Mouse (Mus musculus) T-helper 2 cell (primary cell): ENCODE measurements around the gene Fam214a.

Source experiments
- in situ Hi-C: fragments of 300-600 bp; cut with MboI, MseI; formaldehyde crosslinking; loops from one replicate; pipeline ENCODE4 v1.15.1; 2025; ENCODE audit warnings: high pct_unique_total_duplicates

Fam214a gene

DNA sequence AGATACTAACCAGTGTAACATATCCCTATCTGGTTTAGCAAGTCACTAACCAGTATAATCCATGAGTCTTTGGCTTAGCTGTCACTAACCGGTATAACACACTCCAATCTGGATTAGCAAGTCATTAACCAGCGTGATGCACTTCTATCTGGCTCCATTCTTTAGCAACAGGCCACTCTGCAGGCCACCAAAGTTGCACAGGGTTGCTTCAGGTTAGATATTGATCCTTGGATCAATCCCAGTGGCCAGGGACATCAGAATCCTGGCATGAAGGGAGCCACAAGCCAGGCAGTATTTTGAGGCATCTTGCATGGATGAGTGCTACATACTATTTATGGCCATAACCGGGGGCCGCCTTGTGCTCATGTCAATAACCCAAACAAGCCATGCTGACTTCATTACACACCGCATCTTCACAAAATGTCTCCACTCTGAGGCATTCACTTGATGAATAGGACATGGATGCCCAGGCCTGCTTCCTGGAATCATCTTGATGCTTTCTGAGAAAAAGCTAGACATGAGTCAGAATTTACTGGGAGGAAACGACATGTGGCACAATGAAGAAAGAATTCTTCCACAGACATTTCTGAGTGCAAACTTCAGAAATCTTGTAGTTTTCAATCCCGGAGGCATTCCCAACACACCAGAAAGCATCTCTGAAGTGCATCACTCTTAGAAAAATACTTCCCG is 5.8 kb upstream of the Fam214a start:
- in situ Hi-C loops: loop anchor here (10.0 kb wide), 1 partner anchor 1612 kb away; no protein-coding TSS in a partner anchor

DNA sequence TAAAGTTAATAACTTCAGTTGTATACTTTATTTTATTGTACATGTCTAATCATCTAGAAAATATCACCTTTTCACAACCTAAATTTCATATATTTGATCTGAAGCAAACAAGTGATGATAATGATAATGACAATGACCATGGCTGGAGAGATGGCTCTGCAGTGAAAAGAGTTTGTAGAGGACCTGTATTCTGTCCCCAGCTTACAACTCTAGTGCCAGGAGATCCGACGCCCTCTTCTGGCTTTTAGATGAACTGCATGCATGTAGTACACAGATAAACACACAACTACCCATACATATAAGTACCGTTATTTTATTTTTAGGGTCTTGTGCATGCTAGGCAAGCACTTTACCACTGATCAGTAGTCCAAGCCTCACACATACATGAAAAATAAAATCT is 1.2 kb upstream of the Fam214a start:
- in situ Hi-C loops: loop anchor here (10.0 kb wide), 1 partner anchor 1827 kb away; no protein-coding TSS in a partner anchor

DNA sequence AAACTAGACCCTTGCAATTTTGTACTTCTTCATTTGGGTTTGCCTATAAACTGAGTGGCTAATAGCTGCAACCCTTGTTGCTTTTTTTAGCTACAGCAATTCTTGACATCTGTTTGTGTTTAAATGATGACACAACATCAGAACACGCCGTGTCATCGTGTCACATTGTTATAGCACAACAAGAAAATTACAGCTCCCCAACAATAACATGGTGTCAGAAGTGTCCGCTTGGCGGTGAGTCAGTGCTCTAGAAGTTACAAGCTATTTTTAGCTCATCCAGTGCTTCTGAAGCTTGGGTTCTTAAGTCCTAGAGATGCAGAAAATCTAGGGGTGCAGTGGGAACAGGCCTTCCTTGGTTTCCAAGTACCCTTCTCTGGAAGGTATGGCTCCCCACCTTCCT is 578 bp upstream of the Fam214a start:
- in situ Hi-C loops: loop anchor here (10.0 kb wide), 1 partner anchor 1827 kb away; no protein-coding TSS in a partner anchor

DNA sequence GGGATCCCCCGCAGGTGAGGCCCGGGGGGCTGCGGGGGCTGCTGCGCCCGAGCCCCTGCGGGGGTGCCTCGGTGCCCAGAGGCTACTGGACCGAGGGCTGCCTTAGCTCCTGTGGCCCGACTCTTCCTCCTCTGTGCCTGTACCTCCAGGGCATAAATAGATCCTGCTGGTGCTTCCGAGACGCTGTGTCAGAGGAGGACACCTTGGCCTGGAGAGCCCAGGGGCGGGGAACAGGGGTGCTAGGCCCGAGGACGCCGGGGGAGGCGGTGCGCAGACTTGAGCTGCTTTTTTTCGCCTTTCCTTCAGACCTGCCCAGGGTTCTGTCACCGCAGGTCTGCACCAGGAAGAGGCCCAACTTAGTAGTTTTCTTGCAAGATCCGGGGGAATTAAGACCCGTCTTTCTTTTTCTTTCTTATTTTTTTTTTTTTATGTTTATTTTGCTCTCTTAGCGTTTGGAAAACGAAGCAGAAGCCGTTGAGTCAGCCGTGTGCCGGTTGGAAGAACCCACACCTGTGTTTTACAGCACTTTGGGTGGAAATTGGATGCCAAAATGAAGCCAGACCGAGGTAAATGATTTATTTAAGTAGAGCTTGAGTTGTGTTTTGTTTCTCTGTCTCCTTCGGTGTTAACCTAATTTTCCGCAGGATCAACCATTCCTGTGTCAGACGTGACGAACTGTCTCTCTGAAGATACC is 728 bp downstream of the Fam214a start:
- in situ Hi-C loops: loop anchor here (10.0 kb wide), 1 partner anchor 1829 kb away; no protein-coding TSS in a partner anchor

DNA sequence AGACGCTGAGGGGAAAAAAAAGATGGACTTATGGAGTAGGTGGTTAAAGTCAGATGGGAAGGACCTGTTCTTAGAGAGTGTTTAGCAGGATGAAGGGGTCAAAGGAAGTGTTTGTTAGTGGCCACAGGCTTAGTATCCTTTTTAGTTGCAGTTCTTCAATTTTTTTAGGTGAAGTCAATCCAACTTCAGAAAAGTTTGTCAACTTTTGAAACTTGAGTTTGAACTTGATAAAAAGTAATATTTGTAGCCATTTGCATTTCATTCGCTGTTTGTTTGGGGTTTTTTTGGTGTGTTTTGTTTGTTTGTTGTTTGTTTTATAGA is 1.2 kb downstream of the Fam214a start:
- in situ Hi-C loops: loop anchor here (10.0 kb wide), 1 partner anchor 1829 kb away; no protein-coding TSS in a partner anchor

DNA sequence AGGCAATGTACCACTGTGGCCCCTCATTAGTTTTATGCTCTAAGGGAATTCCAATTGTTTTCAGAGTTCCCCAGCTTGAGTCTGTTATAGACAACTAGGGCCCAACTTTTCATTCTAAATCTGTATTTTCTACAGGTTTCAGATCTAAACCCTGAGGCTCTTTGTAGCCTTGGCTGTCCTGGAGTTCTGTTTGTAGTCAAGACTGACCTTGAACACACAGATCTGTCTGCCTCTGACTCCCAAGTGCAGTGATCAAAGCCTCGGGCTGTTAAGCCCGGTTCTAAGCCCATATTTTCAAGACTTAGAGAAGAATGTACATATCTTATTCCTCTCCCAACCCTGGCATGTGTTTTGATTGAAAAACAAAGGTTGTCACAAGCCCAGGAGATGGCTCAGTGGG is 1.7 kb downstream of the Fam214a start:
- in situ Hi-C loops: loop anchor here (10.0 kb wide), 1 partner anchor 1830 kb away; no protein-coding TSS in a partner anchor

DNA sequence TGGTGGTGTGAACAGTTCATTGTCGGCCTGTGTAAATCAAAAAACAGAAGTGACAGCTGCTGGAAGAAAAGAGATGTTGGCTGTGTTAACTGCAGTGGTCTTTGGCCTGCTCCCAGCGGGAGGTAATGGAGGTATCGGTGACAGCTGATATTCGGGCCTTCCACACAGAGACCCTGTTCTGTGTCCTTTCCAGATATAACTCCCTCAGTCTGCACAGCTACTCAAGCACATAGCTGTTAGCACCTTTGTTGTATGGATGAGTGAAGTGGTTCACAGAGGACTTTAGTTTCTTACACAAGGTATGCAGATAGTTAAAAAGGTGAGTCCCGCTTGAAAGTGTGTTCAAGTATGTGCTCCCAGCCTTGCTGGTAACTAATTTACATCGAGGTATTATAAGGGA is 7.9 kb downstream of the Fam214a start:
- in situ Hi-C loops: no loop called here

DNA sequence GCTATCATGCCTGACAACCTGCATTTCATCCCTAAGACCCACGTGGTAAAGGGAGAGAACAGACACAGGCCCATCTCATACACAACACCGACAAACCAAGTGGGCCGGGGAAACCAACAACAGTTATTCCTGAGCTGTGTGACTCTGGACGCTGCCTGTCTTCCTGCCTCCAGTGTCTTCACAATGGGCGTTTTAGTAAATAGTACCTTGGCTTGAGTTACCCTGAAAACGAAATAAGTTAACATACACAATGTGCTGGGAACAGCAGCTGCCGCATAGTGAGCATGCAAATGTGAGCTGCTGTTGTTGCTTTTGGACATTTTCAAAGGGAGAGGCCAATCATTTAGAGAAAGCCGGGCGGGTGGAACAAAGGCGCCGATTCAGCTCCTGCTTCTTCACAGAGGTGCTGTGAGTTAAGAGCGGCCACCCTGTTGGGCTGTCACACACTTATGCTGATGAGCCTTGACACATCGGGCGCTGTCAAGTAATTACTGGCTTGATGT is 8.4 kb downstream of the Fam214a start:
- in situ Hi-C loops: no loop called here

DNA sequence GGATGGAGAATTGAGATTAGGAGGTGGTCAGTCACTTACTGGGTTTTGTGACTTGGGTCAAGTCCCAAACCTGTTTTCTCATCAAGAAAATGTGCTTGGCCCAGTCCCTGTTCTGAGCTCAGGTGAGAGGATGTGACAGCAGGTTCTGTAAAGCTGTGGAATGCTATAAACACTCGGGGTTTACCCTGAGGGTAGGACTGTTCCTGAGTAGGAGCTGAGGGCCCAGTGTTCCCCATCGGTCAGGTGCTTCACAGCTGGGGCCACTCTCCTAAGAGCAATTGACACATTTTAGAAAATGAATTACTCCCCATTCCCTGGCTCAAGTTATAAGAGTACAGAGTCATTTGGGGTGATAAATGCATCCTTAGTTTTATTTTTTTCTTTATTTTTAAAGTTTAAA is 11.3 kb downstream of the Fam214a start:
- in situ Hi-C loops: no loop called here

DNA sequence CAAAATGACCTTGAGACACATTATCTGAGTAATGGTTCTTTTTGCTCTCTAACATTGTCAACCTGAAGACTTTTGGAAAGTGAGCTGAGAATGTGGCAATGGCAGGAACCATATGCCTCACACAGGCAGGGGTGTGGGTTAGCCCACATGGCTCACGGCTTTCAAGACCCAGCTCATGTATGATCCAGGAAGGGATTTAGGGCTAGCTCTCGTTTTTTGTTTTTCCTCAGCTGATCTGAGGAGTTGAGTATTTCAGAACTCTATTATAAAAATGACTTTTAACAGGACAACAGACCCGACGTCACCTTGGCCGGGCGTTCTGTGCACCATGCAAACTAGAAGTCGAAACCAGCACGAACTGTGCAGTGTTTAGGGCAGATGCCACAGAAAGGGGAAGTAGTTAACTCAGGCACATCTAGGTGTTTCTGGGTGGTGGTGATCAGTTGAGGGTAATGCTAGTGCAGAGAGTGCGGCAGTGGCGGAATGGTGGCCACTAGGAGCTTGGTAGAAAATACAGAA is 12.2 kb downstream of the Fam214a start:
- in situ Hi-C loops: no loop called here

DNA sequence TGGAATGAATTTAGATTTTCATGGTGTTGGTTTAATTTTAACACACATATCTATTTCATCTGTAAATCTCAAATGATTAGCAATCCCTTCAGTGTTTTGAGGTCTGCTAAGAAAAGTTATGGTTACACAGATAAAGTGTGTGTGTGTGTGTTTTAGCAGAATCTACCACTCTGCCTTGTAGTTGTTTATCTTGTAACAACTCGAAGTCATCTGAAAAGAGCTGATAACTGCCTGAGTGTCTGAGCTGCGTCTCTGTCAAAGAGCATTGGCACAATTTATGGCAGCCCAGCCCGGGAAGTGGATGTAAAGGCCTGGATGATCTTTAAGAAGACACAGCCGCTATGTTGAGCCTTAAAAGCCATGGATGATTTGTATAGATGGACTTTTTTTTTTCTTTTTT is 13.5 kb downstream of the Fam214a start:
- in situ Hi-C loops: no loop called here

DNA sequence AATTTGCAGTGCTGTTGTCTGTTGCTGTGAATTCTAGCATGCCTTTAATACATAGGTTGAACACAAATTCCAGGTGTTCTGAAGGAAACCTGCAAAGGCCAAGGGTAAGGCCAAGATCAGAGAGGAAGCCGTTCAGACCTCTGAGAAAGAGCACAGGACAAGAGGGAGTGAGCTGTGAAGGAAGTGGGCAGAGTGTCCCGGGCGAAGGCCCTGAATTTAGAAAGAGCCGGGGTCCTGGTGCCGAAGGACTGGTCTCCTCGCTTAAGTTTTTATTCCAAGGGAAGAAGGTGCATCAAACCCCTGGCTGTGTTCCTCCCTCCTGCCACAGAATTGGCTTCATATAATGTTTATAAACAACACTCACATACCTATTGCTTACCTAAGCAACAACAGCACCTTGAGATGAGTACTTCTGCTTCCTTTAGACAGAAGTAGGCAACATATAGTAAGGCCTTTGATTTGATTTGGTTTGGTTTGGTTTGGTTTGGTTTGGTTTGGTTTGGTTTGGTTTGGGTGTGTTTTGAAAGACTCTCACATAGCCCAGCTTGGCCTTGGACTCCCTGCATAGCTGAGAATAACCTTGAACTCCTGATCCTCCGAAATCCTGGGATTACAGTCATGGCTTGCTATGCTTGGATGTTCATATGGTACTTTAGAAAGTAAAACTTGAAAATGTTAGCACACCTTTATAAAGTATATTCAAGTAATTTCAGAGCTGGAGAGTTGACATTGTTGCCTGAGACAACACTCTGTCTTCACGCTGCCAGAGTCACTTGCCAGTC is 16.2 kb downstream of the Fam214a start:
- in situ Hi-C loops: no loop called here

DNA sequence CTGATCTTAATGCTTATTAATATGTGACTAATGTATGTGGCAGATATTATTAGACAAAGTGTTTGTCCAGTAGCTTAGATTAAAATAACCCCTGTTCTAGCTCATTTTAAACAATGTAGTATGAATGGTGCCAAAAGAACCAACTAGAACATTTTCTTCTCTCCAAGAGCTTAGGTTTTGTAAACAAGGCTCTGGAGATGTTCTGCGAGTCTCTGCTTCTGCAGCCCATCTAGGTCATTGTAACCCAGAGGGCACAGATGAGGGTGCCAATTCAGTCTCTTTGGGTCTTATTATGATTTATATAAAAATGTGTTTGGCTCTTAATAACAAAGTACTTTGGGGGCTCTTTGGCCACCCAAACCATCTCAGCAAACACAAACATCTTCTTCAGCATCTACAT is 17.9 kb downstream of the Fam214a start:
- in situ Hi-C loops: no loop called here

DNA sequence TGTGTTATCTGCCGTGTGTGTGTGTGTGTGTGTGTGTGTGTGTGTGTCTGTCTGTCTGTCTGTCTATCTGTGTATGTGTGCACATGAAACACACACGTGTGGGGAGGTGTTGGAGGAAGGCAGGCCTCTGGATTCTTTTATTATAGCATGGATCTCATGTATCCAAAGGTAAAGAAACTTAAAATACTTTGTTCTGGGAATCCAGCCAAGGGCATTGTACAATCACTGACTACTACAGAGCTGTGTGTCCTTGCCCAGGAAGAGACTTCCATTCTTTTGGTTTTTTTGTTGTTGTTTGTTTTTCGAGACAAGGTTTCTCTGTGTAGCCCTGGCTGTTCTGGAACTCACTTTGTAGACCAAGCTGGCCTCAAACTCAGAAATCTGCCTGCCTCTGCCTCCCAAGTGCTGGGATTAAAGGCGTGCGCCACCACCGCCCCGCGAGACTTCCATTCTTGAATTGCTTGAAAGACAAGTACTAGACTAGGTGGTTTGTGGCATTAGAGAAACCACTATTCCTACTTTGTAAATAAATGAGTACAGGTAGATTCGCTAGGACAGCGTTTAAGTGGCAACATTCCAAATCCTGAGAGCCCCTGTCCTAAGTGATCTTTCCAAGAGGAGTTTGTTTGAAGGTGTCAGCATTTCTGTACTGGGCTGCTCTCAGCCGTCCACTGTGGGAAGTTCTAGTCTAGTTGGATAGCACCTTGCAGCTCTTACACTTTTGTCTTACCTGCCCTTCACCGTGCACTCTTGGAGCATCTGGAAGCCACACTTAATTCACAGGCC is 18.7 kb downstream of the Fam214a start:
- in situ Hi-C loops: no loop called here

DNA sequence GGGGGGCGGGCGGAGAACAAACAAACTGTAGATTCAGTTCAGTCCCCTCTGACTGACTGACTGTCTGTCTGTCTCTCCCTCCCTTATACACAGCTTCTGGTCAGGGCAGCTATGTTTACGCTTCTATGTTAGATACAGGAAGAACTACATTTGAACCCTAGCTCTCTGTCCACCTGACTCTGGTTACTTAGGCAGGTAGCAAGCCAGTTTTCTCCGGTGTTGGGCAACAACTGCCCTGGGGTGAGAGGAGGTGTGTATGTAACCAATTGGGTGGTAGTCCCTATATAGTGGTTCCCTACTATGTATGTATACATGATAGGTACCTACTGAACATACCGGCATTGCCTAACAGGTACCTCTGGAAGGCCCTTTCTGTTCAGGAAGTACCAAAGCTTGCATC is 20.1 kb downstream of the Fam214a start:
- in situ Hi-C loops: no loop called here

DNA sequence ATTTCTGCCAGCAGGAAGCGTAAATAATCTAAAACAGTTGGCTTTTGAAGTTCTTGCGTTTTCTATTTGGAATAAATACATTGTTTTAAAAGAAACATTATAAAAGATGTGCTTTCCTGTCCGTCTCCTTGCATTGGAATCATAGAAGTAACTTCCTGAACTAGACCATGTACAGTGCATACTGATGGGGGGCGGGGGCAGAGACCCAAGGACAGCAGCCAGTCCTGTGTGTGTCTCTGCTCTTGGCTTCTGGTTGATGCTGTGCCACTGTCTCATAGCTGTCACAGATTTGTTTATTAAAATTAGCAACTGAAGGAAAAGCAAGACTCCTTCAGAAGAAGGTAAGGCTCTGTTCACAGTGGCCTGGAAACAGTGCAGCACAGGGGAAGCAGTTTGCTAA is 20.5 kb downstream of the Fam214a start:
- in situ Hi-C loops: no loop called here

DNA sequence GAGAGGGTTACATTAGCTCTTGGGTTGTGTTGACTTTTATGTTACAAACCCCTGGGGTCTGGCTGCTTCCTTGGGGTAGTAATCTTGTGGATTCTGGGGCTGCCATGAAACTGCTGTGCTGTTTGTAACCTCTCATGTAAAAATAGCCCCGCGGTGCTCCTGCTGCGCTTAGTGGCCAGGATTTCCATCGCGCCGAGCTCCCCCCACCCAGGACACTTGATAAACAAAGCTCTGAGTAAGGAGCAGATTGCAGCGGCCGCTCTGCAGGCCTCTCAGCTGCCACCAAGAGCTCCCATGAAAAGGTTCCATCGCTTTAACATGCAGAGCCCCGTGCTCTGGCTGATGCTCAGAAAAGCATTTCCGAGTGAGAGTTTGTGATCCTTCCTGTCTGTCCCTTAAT is 22.1 kb downstream of the Fam214a start:
- in situ Hi-C loops: no loop called here

DNA sequence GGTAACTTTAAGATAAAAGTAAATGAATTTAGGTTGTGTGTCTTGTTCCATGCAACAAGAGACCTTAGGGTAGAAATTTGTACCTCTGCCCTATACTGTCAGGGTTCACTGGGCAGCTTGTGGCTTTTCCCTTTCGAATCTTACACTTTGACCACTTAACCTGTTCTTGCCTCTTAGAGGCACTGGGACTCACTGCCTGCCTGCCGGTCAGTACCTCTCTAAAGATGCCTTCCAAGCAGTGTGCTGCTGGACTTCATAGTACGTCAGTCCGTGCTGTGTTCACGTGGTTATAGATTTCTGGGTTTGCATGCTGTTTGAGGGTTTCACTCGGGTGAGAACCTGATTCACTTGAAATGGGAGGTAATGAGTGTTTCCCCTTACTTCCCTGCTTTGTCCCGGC is 22.7 kb downstream of the Fam214a start:
- in situ Hi-C loops: no loop called here

DNA sequence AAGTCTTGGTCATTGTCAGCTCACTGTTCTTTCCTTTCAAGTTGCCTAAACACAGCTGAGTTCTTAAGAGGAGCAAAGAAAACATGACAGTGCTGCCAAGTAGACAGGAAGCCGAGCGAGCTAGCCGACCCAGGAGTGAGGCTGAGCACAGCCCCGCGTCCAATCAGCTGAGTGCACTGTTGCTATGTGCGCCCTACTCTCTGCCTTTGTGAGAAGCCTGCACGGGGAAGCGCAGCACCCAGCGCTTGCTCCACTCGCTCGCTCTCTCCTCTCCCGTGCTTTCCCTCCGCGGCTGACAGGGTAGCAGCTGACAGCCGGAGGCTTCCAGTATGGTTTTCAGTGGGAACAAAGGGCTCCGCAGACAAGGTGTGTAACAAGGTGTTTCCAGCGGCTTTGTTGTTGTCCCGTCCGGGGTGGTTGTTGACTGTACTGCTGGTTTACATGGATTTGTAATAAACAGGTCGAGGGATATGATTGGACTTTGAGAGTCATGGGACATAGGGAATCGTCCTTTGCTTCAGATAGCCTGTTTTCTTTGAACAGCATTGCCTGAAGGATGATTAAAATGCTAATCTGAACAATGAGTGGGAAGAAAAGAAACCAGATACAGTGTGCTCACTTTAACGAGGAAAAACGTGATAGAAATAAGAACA is 23.4 kb downstream of the Fam214a start:
- in situ Hi-C loops: no loop called here

DNA sequence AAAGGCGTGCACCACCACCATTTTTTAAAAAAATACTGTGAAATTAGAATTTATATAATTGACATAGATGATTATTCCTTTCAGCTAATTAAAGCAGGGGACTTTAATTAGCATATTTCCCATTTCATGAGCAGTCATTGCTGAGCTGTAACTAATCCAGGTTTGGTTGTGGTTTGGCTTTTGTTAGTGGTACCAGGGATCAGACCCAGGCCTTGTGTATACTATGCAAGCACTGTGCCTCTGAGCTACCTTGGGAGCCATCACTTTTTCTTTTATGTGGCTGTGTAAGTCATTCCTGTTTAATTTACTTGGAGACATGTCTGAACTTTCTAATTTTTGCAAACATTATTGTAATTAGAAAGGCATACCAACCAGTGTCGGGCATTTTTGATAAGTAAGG is 24.6 kb downstream of the Fam214a start:
- in situ Hi-C loops: no loop called here

DNA sequence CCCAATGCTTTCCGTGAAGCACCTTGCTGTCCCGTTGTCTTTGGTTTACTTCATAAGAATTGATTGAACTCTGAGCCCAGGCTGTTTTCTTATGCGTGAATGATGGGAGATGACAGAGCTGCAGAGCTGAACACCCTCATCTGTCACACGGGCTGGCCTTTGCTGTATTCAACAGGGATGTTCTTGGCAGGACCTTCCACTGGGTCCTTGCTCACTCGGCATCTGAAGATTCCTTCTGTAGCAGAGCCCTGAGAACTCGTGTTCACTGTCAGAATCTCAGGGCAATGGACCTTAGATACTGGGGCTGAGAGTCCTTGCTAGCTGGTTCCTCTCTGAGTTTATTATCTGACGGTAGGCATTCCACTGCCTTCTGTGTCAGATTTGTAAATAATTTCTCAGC is 25.3 kb downstream of the Fam214a start:
- in situ Hi-C loops: no loop called here
